Mouse (Mus musculus) heart, embryonic 11.5 days (tissue): ENCODE data around the gene Git2. TPM values are rescaled to one million over a fixed set of nuclear protein-coding genes. Genes with fewer than 3 reads are reported as not detected.

ENCODE experiments used
- ATAC-seq: fragments of 200-750 bp; cut with Nextera tagmentation; replicated peaks from 2 replicates; pipeline ENCODE4 v1.8.0; 2017; ENCODE audit warnings: moderate library complexity; ENCODE audit not compliant: insufficient number of reproducible peaks, low FRiP score, low TSS enrichment
- H3K27ac ChIP-seq: fragments of 300-500 bp; sonication (generic); 2 replicates; pipeline ENCODE4 v1.5.1; 2014; ENCODE audit warnings: mild to moderate bottlenecking, low read depth, low read length
- H3K27me3 ChIP-seq: fragments of 300-500 bp; sonication (generic); 2 replicates; pipeline ENCODE4 v1.6.1; 2014; ENCODE audit warnings: mild to moderate bottlenecking, low read length, mixed read lengths; ENCODE audit not compliant: control insufficient read depth, insufficient read depth
- H3K36me3 ChIP-seq: fragments of 300-500 bp; sonication (generic); 2 replicates; pipeline ENCODE4 v1.6.1; 2014; ENCODE audit warnings: mild to moderate bottlenecking, low read length, moderate library complexity, mixed read lengths; ENCODE audit not compliant: control insufficient read depth, insufficient read depth
- H3K4me1 ChIP-seq: fragments of 300-500 bp; sonication (generic); 2 replicates; pipeline ENCODE4 v1.6.1; 2014; ENCODE audit warnings: low read length; ENCODE audit not compliant: control insufficient read depth, insufficient read depth
- H3K4me2 ChIP-seq: fragments of 300-500 bp; sonication (generic); 2 replicates; pipeline ENCODE4 v1.6.1; 2014; ENCODE audit warnings: mild to moderate bottlenecking, moderate library complexity
- H3K4me3 ChIP-seq: fragments of 300-500 bp; sonication (generic); 2 replicates; pipeline ENCODE4 v1.5.1; 2014; ENCODE audit warnings: low read depth, low read length
- H3K9ac ChIP-seq: fragments of 300-500 bp; sonication (generic); 2 replicates; pipeline ENCODE4 v1.6.1; 2014; ENCODE audit warnings: mild to moderate bottlenecking, low read depth, low read length, moderate library complexity
- H3K9me3 ChIP-seq: fragments of 300-500 bp; sonication (generic); replicated peaks from 2 replicates; pipeline ENCODE4 v1.6.1; 2016; ENCODE audit warnings: low read length; ENCODE audit not compliant: control insufficient read depth
- WGBS: fragments of 180-500 bp; shearing (Covaris S2); extraction: QIAGEN DNeasy Blood & Tissue Kit; methylation state at CpG from one replicate; pipeline ENCODE4 v1.1.7; 2014; ENCODE audit not compliant: insufficient replicate concordance; 5-methylcytosine and 5-hydroxymethylcytosine counted together
- polyA plus RNA-seq: library from polyadenylated mRNA; unstranded; fragments of >200 nt; fragmentation: Nextera tagmentation; extraction: Ambion mirVana; gene quantifications from 2 replicates; pipeline ENCODE4 v1.2.1, GENCODE M21; 2014

The Git2 gene
- polyA plus RNA-seq, 1 experiment from 2014 or later: 30.6 TPM

GRCm38 (mm10) chr5:114804335-114804734 is 29.0 kb upstream of the Git2 start:
- H3K4me1 ChIP-seq: peaks cover 22% of the 10 kb centered on the region
- no peak overlapping the region for H3K4me2 ChIP-seq
- no peak for ATAC-seq
- H3K27ac ChIP-seq: no peak overlapping the region
- H3K9me3 ChIP-seq: no peaks in the 10 kb centered on the region
- H3K36me3 ChIP-seq: peaks cover 13% of the 10 kb centered on the region
- H3K9ac ChIP-seq: no peak overlapping the region
- no peak overlapping the region for H3K4me3 ChIP-seq
- WGBS: 92% methylated on average over 13 of the region's 13 CpGs
- H3K27me3 ChIP-seq: no peaks in the 10 kb centered on the region

- peaks cover 19% of the 10 kb centered on the region for H3K4me1 ChIP-seq
- H3K36me3 ChIP-seq: peaks cover 13% of the 10 kb centered on the region
- H3K9ac ChIP-seq: no peak overlapping the region
- no peak for ATAC-seq
- 87% methylated on average over 13 of the region's 13 CpGs for WGBS
- no peaks in the 10 kb centered on the region for H3K9me3 ChIP-seq
- H3K27me3 ChIP-seq: no peaks in the 10 kb centered on the region
- H3K4me2 ChIP-seq: no peak overlapping the region
- H3K27ac ChIP-seq: no peak overlapping the region
- no peak overlapping the region for H3K4me3 ChIP-seq
These were observed 27.9 kb upstream of the Git2 start for GRCm38 (mm10) chr5:114803231-114803630.

GRCm38 (mm10) chr5:114801841-114802240 is 26.5 kb upstream of the Git2 start:
- ATAC-seq: no peak
- 92% methylated on average over 6 of the region's 6 CpGs for WGBS
- H3K4me2 ChIP-seq: no peak overlapping the region
- H3K9ac ChIP-seq: no peak overlapping the region
- no peak overlapping the region for H3K4me3 ChIP-seq
- peaks cover 7% of the 10 kb centered on the region for H3K4me1 ChIP-seq
- no peaks in the 10 kb centered on the region for H3K9me3 ChIP-seq
- H3K27ac ChIP-seq: no peak overlapping the region
- peaks cover 13% of the 10 kb centered on the region for H3K36me3 ChIP-seq
- H3K27me3 ChIP-seq: no peaks in the 10 kb centered on the region

GRCm38 (mm10) chr5:114801049-114801448 is 25.7 kb upstream of the Git2 start:
- H3K4me1 ChIP-seq: peaks cover 9% of the 10 kb centered on the region
- no peak for ATAC-seq
- no peak overlapping the region for H3K4me2 ChIP-seq
- 19% methylated on average over 8 of the region's 8 CpGs for WGBS
- H3K9ac ChIP-seq: no peak overlapping the region
- no peak overlapping the region for H3K4me3 ChIP-seq
- H3K9me3 ChIP-seq: no peaks in the 10 kb centered on the region
- H3K27ac ChIP-seq: no peak overlapping the region
- peaks cover 13% of the 10 kb centered on the region for H3K36me3 ChIP-seq
- H3K27me3 ChIP-seq: no peaks in the 10 kb centered on the region

- Histone ChIP-seq H3K4me3 (no peak overlapping the region), H3K36me3 (peaks cover 13% of the 10 kb centered on the region), H3K27me3 (no peaks in the 10 kb centered on the region), H3K27ac (no peak overlapping the region), H3K9ac (no peak overlapping the region), H3K4me1 (peaks cover 20% of the 10 kb centered on the region), H3K4me2 (no peak overlapping the region), H3K9me3 (no peaks in the 10 kb centered on the region)
- WGBS: 66% methylated on average over 11 of the region's 11 CpGs
- no peak for ATAC-seq
These were observed 24.5 kb upstream of the Git2 start for GRCm38 (mm10) chr5:114799848-114800247.

- Histone ChIP-seq H3K27ac (no peak overlapping the region), H3K9me3 (no peaks in the 10 kb centered on the region), H3K36me3 (peaks cover 11% of the 10 kb centered on the region), H3K27me3 (no peaks in the 10 kb centered on the region), H3K4me2 (no peak overlapping the region), H3K9ac (no peak overlapping the region), H3K4me3 (no peak overlapping the region), H3K4me1 (peaks cover 21% of the 10 kb centered on the region)
- no peak for ATAC-seq
- WGBS: 80% methylated on average over 8 of the region's 8 CpGs
These were observed 21.9 kb upstream of the Git2 start for GRCm38 (mm10) chr5:114797253-114797652.

GRCm38 (mm10) chr5:114796299-114797012 is 21.1 kb upstream of the Git2 start:
- H3K4me2 ChIP-seq: peak overlapping the region; percentile 77
- 0 out of 2 replicates have a peak overlapping the region, but pooled peaks have one; percentile 34 for H3K9ac ChIP-seq
- H3K4me3 ChIP-seq: peak overlapping the region; percentile 44
- ATAC-seq: 0 out of 2 replicates have a peak, but pooled peaks have one; percentile 25
- 11% methylated on average over 40 of the region's 40 CpGs for WGBS
- peaks cover 21% of the 10 kb centered on the region for H3K4me1 ChIP-seq
- no peak overlapping the region for H3K27ac ChIP-seq
- no peaks in the 10 kb centered on the region for H3K9me3 ChIP-seq
- peaks cover 10% of the 10 kb centered on the region; the same call in 1 of the 2 replicates for H3K36me3 ChIP-seq
- H3K27me3 ChIP-seq: no peaks in the 10 kb centered on the region

- Histone ChIP-seq H3K27me3 (no peaks in the 10 kb centered on the region), H3K4me3 (no peak overlapping the region), H3K9ac (no peak overlapping the region), H3K27ac (no peak overlapping the region), H3K4me2 (no peak overlapping the region; the same call in 1 of the 2 replicates), H3K9me3 (no peaks in the 10 kb centered on the region), H3K36me3 (peaks cover 11% of the 10 kb centered on the region; the same call in 1 of the 2 replicates), H3K4me1 (peaks cover 21% of the 10 kb centered on the region)
- no peak for ATAC-seq
- WGBS: 54% methylated on average over 9 of the region's 9 CpGs
These were observed 20.3 kb upstream of the Git2 start for GRCm38 (mm10) chr5:114795653-114796052.

- H3K9me3 ChIP-seq: no peaks in the 10 kb centered on the region
- no peak overlapping the region for H3K27ac ChIP-seq
These were observed 19.9 kb upstream of the Git2 start for GRCm38 (mm10) chr5:114795231-114795630.

More at GRCm38 (mm10) chr5:114795231-114795630, 19.9 kb upstream of the Git2 start:
- 25% methylated on average over 9 of the region's 9 CpGs for WGBS
- Histone ChIP-seq H3K36me3 (peaks cover 11% of the 10 kb centered on the region; the same call in 1 of the 2 replicates), H3K4me1 (peaks cover 21% of the 10 kb centered on the region), H3K4me2 (no peak overlapping the region), H3K4me3 (no peak overlapping the region), H3K9ac (no peak overlapping the region), H3K27me3 (no peaks in the 10 kb centered on the region)
- no peak for ATAC-seq
